Mouse (Mus musculus): ENCODE data around the gene Arhgef10l.

The Arhgef10l gene

DNA sequence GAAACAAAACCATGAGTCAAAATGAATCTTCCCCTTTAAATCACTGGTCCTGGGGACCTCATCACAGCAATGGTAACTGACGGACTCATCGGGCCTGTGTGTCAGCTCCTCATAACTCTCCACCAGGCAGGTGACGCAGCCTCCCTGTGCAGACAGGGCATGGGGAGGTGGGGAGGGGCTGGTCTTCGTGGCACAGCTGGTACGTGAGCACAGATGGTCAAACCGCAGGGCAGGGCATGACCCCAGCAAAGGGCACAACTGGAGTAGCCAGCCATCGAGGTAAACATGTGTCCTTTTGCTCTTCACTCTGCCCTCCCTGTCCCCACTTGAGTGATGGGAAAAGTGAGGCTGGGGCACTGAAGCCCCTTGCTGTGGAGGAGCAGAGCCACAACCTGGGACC lies 59.0 kb downstream of the Arhgef10l start:
- DNase-seq (ENCODE audit: low read depth, low spot score): no peak

DNA sequence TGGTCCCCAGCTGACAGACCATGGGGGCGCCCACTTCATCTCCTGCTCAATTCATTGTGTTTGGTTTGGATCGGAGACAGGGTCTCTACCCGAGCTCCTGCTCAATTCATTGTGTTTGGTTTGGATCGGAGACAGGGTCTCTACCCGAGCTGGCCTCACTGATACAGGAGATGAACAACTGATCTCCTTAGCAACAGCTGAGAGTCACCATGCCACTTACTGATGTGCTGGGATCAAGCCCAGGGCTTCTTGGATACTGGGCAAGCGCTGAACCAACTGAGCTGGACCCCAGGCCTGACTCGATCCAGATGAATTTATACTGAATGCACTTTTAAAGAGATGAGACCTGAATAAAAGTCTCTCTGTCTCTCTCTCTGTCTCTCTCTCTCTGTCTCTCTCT lies 59.6 kb downstream of the Arhgef10l start:
- DNase-seq (ENCODE audit: low read depth, low spot score): no peak

DNA sequence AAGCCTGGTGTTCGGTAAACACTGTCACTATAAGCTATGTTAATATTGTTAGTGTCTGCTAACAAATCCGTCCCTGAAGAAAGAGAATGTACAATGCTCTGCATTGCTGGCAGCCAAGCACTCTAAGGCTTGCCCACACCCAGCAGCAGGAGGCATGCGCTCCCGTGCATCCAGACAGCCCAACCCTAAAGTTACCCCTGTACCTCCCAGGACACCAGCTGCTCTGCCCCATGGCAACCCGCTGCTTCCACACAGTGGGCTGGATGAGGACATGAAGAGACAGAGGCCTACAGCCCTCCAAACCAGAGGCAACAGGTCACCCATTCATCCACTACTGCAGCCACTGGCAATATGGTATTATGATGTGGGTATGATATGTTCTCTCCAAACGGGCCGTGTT lies 60.0 kb downstream of the Arhgef10l start:
- DNase-seq (ENCODE audit: low read depth, low spot score): no peak

DNA sequence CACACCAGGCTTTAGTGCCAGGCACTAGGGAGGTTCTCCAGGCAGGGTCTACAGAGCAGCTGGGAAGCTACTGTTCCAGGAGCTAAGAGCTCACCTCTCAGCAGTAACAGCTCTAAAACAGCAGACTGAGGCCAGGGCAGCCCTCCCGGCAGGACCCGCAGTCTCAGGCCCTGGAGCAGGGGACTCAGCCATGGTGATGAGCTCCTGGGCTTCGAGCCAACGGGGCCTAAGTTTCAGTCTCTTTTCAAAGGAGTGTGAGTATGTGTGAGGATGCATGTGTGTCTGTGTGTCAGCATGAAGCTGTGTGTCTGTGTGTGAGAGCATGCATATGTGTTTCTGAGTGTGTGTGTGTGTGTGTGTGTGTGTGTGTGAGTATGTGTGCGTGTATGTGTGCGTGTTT lies 60.6 kb downstream of the Arhgef10l start:
- DNase-seq (ENCODE audit: low read depth, low spot score): no peak

DNA sequence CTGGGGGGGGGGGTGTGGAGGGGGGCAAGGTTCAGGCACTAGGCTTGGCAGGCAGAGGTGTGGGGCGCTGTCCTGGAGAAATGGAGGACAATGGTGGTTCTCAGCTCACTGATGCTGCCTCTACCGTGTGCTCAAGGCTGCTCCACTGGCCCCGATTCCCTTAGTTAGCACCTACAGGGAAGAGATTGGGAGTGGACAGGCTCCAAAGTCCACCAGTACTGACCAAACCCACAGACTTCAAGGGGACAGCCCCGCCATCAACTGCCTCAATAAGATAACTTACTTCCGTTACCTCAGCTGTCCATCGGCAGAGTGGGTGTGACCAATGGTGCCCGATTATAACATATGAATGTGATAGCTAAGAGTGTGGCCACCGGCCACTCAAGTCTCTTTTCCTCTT lies 61.3 kb downstream of the Arhgef10l start:
- DNase-seq (ENCODE audit: low read depth, low spot score): no peak

DNA sequence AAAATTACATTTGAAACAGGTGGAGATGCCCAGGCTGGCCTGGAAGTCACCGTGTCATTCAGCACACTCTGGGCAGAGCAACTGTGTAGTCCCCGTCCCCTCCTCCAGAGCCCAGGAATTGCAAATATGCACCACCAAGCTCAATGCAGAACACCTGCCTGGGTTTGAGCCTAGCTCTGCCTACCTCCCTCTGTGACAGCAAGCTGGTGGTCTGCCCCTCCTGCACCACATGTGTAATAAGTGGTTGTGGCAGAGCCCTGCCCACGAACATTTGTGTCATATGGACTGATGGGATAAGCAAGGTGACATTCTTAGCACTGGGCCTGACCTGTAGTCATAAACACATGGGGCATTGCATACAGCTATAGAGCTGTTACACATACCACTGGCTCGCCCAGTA lies 63.8 kb downstream of the Arhgef10l start:
- DNase-seq (ENCODE audit: low read depth, low spot score): no peak

DNA sequence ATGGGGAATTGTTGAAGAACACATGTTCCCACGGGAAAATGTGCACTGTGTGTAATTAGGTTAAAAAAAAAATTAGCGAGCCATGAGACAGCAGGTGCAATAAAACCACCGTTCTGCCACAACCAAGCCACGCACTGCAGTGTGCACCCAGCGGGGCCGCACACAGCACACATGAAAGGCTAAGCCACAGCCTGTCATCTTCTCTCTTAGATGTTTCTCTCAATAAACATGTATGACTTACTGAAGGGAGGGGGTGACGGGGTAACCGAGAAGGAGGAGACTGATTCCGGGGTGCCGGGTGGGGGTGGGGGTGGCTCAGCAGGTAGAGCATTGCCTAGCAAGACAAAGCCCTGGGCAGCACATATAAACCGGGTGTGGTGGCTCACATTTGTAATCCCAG lies 64.7 kb downstream of the Arhgef10l start:
- DNase-seq (ENCODE audit: low read depth, low spot score): peak; percentile 59

DNA sequence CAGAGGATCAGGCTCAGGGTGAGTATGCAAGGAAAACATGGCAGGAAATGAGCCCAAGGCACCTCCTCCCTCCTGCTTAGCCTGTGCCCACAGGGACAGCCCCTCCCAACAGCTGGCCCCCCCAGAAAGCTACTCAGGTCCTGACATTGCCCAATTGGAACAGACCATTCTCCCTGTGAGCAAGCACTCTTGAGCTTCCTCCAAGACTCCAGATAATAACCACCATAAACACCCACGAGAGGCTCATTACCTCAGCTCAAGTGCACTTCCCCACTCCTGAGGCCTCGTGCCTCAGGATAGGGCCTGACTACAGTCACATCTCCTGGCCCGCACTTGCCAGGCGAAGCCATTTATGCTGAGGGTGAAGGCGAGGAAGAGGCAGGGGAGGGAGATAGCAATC lies 67.0 kb downstream of the Arhgef10l start:
- DNase-seq (ENCODE audit: low read depth, low spot score): no peak

DNA sequence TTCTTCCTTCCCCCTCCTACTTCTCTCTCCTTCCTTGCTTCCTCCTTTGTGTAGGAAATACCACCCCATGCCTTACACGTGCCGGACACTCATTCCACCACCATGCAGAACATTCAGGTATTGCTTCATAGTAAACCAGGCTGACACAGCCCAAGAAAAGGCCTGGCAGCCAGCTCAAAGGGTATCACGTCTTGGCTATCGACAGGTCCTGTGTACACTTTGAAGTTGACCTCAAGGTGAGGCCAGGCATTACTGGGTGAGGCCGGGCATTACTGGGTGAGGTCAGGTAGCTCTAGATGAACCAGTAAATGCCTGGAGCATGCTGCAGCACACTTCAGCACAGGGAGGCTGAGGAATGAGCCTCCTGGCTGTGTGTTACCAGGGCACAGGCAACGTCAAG lies 67.9 kb downstream of the Arhgef10l start:
- no peak for DNase-seq (ENCODE audit: low read depth, low spot score)

DNA sequence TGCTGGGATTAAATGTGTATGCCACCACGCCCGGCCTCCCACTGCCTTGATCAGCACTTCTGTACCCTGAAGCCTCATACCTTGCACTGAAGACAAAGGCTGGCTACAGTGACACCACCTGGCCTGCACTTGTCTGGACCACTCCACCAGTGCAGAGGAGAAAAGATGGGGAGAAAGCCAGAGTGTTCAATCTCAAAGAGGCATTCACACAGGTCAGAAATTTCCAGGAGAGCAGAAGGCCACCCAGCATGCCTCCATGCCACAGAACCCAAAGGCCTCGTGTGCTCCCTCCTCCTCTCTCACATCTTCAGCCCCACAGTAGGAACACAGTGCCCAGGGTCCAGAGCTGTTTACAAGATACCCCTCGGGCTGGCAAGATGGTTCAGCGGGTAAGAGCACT lies 68.4 kb downstream of the Arhgef10l start:
- no peak for DNase-seq (ENCODE audit: low read depth, low spot score)

DNA sequence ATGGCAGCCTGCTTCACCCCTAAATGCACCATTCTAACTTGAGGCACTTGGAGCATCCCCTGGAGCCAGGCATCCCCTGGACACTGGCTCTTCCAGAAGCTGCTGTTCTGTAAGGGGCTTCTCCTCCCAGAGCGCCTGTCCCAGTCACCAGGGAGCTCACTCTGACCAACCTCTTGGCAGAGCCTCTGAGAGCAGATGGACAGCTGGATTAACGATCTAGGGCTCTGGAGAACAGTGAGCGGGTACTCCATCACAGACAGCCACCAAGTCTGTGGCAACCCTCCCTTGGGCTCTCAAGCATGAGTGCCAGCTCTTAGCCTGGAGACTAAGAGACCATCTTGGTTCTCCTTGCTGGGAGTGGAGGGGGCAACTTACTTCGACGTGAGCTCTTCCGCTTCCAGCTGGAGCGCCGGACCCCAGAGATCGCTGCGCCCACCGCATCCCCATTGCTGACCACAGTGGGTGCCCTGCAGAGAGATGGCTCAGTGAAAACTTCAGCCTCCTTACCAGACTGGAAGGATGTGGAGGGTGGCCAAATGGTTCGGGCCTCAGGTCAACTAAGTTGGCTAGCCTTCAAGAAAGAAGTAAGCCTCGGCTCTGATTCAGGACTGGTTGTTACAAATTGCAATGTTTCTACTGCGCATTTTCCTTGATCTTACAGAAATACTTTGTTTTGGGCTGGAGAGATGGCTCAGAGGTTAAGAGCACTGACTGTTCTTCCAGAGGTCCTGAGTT lies 71.9 kb downstream of the Arhgef10l start:
- DNase-seq (ENCODE audit: low read depth, low spot score): no peak

DNA sequence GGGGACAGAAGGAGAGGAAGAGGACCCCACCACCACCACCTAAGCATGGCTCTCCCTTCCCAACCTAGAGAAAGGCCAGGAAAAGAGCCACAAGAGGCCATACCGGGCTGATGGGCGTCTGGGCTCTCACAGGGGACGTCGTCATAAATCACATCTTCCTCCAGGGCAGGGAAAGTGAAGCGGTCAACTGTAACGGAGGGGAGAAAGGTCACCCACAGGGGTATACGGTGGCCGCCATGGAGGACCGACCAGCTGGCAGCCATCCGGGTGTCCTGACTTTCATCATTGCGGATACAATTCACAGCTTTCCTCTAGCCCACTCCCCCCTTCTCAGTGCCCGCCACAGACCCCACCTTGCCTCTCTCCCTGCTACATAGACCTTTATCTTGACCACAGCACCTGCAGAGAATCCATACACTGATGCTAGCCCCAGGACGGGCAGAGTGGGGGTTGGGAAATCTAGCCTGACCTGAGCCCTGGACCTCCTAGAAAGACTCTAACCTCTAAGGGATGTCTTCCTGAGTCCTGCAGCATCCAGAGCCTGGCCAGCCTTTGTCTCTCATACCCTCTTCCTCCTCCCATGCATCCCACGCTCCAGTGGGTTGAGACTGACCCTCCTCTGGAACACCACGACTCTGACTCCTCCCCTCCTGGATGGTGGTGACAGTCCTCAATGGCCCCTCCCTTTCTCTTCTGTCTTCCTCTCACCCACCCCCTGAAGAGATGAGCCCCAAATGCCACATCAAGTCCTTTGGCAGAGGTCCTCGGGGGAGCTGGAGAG lies 72.6 kb downstream of the Arhgef10l start:
- DNase-seq (ENCODE audit: low read depth, low spot score): no peak

DNA sequence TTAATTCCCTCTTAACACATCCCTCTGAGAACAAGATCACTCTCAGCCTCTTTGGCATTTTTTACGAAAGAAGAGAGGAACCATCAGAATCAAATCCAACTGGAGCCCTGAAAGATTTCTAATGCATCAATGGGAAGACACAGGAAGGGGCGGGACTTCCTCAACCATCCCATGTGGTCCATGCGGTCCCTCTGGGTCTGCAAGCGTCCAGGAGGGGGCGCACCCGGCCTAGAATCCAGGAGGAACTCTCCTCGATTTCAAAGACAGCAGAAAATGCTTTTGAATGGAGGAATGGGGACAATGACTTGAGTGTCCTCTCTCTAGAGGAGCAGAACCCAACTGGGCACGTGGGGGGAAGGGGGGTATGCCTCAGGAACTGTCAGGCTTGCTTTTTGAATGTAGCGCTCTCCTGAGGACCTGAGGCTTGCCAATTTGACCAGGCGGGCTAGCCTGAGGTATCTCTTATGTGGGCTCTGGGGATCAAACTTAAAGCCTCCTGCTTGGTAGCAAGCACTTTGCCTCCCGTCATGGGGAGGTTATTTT lies 73.5 kb downstream of the Arhgef10l start:
- peak; percentile 77 for DNase-seq (ENCODE audit: low read depth, low spot score)

DNA sequence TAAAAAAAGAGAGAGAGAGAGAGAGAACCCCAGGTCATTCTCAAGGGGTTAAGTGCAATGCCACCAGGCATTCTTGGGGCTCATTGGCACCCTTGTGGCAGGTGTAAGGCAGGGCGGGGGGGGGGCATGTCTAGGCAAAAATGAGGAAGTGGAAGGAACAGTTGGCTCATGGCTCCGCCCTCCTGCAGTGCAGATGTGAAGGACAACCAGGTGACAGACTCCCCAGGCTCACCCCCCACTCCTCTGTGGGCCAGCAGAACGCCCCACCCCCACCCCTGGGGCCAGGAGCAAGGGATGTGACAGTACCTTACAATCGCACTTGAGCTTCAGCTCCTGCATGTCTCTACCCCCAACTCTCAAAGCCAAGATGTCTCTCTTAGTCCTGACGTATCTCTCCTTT lies 79.3 kb downstream of the Arhgef10l start:
- DNase-seq (ENCODE audit: low read depth, low spot score): no peak

DNA sequence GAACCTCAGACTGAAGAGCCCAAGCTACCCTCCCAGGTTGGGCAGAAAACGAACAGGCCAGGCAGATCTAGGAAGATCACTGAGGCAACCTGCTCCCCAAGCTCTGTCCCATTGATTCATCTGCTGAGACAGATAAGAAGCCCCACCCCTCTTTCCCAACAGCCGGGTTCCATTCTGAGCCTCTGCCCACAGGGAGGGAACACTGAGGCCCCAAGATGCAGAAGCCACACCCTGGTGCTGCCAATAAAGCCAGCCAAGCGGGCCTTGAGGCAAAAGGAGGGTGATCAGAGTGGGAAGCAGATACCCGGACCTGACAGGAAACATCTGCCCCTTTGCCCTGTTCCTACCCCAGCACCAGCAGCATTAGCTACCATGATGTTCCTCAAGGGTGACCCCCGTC lies 81.6 kb downstream of the Arhgef10l start:
- no peak for DNase-seq (ENCODE audit: low read depth, low spot score)

DNA sequence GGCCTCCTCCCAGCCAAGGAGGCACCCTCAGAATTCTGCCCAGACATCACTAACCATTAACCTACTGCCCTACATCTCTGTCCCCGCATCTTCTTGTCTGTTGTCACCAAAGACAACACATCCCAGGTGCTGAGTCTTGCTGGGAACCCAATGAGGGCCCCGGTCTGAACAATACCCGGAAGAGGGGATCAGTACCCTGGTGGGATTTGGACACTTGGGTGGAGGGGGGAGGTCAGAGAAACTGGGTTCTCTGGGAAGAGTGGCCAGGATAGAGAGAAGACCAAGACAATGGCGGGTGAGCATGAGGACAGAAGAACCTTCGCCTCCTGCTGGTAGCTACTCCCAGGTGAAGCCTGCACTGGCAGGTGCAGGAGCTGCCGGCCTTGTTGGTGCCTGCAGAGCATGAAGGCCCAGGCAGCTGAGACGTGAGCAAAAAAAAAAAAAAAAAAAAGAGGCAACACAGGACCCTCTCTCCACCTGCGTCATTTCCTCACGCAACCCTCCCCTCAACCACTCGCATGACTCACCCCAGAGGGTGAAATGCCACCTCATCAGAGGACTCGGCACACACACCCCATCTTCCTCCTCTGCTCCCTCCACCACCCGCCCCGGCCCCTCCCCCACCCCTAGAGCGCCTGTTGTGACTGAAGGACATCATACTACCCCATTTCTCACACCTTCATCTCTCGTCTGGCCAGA lies 83.3 kb downstream of the Arhgef10l start:
- DNase-seq (ENCODE audit: low read depth, low spot score): no peak

DNA sequence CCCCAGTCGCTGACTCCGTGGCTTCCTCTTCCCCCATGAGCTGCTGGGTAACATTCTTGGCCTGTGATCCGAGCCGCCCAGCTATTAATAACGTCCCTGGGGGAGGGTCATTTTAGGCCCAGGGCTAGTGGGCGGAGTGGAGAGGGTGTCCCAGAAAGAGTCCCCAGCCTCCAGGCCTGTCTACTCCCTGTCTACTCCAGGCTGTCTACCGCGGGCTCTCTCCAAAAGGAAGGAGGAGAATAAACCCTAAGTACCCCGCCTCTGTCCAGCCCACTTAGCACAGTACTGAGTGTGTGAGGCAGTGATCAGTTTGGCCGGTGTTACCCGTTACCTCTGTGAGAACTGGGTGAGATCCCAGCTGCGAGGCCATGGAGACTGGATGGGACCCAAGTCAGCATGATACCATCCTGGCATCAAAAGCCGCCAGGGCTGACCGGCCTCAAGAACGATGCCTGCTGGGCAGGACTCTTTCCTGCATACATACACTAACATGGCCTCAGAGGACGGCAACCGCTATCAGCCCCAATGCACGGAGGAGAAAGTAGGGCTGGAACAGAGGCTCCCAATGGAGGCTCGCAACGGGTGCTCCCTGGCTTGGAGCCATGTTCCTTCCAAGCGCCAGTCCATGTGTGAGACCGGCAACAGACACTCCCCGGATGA lies 84.0 kb downstream of the Arhgef10l start:
- no peak for DNase-seq (ENCODE audit: low read depth, low spot score)

DNA sequence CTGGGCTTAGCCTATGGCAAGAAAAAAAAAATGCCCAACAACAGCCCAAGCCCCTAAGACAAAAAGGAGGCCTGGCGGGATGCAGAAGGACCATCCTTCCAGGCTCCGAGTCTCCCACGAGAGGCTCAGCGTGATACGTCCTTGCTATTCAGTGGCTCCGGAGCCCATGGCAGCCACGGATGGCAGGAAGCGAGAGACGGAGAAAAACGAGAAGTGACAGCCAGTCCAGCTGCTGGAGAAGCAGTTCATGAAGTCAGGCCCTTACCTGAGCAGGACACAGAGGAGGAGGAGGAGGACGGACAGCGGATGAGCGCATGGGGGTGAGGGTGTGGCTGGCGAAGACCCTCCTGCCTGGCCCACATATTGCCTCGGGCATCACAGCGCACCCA lies 84.5 kb downstream of the Arhgef10l start:
- DNase-seq (ENCODE audit: low read depth, low spot score): no peak

DNA sequence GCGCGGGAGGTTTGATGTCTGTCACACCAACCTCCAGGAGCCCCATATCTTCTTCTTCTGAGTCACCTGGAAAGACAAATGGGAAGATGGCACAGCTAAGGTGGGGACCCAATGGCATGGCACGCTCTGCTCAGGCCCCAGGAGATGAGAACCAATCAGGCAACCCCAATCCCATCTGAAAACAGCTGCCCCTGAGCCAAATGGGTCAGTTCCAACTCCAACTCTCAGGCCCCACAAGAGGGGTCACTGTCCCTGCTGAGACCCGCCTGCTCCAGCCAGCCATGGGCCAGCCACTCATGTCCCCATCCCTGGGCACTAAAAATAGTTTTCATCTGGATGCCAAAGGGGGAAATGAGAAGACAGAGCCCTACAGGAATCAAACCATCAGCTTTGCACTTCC lies 84.9 kb downstream of the Arhgef10l start:
- DNase-seq (ENCODE audit: low read depth, low spot score): no peak

DNA sequence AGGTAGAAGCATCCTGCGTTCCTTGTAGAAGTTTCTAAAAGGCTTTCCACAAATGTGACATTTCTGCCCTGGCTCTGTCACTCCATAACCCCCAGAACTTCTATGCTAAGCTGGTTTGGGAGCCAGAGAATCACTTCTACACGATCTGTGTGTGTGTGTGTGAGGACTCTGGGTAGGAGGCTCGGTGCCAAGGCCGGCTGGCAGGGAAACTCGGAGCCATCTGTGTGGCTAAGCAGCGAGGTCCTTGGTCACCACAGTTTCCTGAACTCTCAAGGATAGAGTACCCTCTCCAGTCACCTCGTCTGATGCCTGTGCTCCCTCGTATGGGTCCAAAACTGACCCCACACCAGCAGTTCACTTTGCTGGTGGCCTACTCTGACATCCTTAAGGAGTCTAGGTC lies 86.2 kb downstream of the Arhgef10l start:
- no peak for DNase-seq (ENCODE audit: low read depth, low spot score)

DNA sequence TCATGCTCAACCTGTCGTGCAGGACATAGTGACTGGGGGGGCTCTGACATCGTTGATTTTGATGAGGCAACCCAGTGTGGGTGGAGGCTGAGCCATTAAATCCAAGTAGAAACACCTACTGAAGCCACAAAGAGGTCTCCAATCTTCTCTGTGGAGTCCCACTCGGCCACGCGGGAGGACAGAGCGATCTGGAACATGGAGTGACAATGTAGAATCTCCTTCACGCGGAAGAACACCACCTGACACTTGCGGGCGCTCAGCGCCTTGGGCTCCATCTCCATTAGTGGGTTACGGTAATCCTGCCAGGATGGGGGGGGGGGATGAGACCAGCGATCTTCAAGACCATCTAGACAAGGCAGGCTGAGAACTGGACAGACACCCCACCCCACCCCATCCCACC lies 86.7 kb downstream of the Arhgef10l start:
- no peak for DNase-seq (ENCODE audit: low read depth, low spot score)

DNA sequence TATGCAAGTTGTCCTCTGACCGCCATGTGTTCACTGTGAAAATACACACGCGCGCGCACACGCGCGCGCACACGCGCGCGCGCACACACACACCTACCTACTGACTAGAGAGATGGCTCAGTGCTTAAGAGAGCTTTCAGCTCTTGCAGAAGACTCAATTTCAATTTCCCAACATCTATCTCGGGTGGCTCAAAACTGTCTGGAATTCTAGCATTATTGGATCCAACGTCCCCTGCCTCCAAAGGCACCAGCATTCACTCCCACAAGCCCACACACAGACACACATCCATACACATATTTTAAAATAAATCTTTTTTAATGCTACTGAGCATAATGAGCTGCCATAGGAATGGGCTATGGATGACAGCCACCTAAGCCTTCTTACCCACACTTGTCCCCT lies 89.2 kb downstream of the Arhgef10l start:
- DNase-seq (ENCODE audit: low read depth, low spot score): no peak

All from CD4-positive, CD25-positive, alpha-beta regulatory T cell, adult 2 months (primary cell).